8 mouse cellular contexts compared by ENCODE assay signal in genomic region chr2:6871281-6872130, GRCm38 (mm10).
DNase-seq lines count a peak whose midpoint lies in the region; ATAC-seq and TF ChIP-seq lines count a peak whose summit lies in the region.

No protein-coding gene starts in this region.

- peak in 1 of 2 experiments; percentile 46 for DNase-seq in left cerebral cortex, adult 2 months (ENCODE audit: extremely low spot score in 1 of 2, low spot score in 2 of 2)
- DNase-seq in left cerebral cortex, postnatal 14 days (ENCODE audit: low spot score in 2 of 2): no peak
- peak; percentile 9 for DNase-seq in WW6 (ENCODE audit: low read depth, low spot score)
- DNase-seq in forebrain, embryonic 10.5 days (ENCODE audit: extremely low spot score, low spot score): peak; percentile 46
- no peak for DNase-seq in limb, embryonic 10.5 days (ENCODE audit: low spot score)
- DNase-seq in midbrain, postnatal 0 days (ENCODE audit: low spot score): no peak
- no peak for DNase-seq in c-Kit-positive CD71-positive TER-119-positive erythroid progenitor cells, embryonic 14.5 days (ENCODE audit: low spot score)
- DNase-seq in spleen, postnatal 4 days (ENCODE audit: low spot score in 2 of 2): no peak

- H3K27ac ChIP-seq in left cerebral cortex, adult 2 months: peak overlapping the region; percentile 97
- peak overlapping the region; percentile 96 for H3K27ac ChIP-seq in forebrain, embryonic 10.5 days
- H3K27ac ChIP-seq in limb, embryonic 10.5 days: peak overlapping the region; percentile 87
- peak overlapping the region; percentile 92 for H3K27ac ChIP-seq in midbrain, postnatal 0 days (ENCODE audit: low read depth, low read length)

- 3% methylated on average over 39 of the region's 40 CpGs for WGBS in forebrain, embryonic 10.5 days
- 7% methylated on average over 22 of the region's 40 CpGs for WGBS in limb, embryonic 10.5 days
- 2% methylated on average over 34 of the region's 40 CpGs for WGBS in midbrain, postnatal 0 days

- no peak for TF ChIP-seq CTCF in left cerebral cortex, adult 2 months (IDR thresholded peaks at IDR 0.05)
- TF ChIP-seq CTCF in midbrain, postnatal 0 days (IDR thresholded peaks at IDR 0.05): no peak

- H3K27me3 ChIP-seq in forebrain, embryonic 10.5 days (ENCODE audit: poor library complexity, severe bottlenecking): peaks cover 18% of the 10 kb centered on the region
- H3K27me3 ChIP-seq in limb, embryonic 10.5 days (ENCODE audit: low read depth, poor library complexity, severe bottlenecking): peaks cover 50% of the 10 kb centered on the region
- no peaks in the 10 kb centered on the region for H3K27me3 ChIP-seq in midbrain, postnatal 0 days (ENCODE audit: insufficient read depth, low read length)

- intact Hi-C loops in left cerebral cortex, adult 2 months (cut with DNase I): loop anchor here (5.0 to 10.0 kb wide), 2 partner anchors 147 to 211 kb away; no protein-coding TSS in a partner anchor
- intact Hi-C loops in left cerebral cortex, postnatal 14 days (cut with DNase I): loop anchor here (5.0 kb wide), 1 partner anchor 149 kb away; no protein-coding TSS in a partner anchor

- peaks cover 91% of the 10 kb centered on the region for H3K4me1 ChIP-seq in forebrain, embryonic 10.5 days
- H3K4me1 ChIP-seq in limb, embryonic 10.5 days: peaks cover 28% of the 10 kb centered on the region
- peaks cover 6% of the 10 kb centered on the region; the same call in 1 of the 2 replicates for H3K4me1 ChIP-seq in midbrain, postnatal 0 days (ENCODE audit: insufficient read depth, low read length)

- no peak; the same call in 1 of the 2 replicates for ATAC-seq in midbrain, postnatal 0 days (ENCODE audit: low FRiP score)

- H3K36me3 ChIP-seq in forebrain, embryonic 10.5 days (replicated peaks): no peaks in the 10 kb centered on the region
- no peaks in the 10 kb centered on the region for H3K36me3 ChIP-seq in limb, embryonic 10.5 days
- no peaks in the 10 kb centered on the region for H3K36me3 ChIP-seq in midbrain, postnatal 0 days (ENCODE audit: insufficient read depth, low read length)

- peak overlapping the region; percentile 95 for H3K9ac ChIP-seq in midbrain, postnatal 0 days (replicated peaks; ENCODE audit: low read length, poor library complexity, severe bottlenecking)

- peak overlapping the region; percentile 96 for H3K4me2 ChIP-seq in midbrain, postnatal 0 days (ENCODE audit: low read depth, low read length, poor library complexity, severe bottlenecking)

- H3K9me3 ChIP-seq in forebrain, embryonic 10.5 days: no peaks in the 10 kb centered on the region
- H3K9me3 ChIP-seq in limb, embryonic 10.5 days (replicated peaks): no peaks in the 10 kb centered on the region
- H3K9me3 ChIP-seq in midbrain, postnatal 0 days (ENCODE audit: low read length): no peaks in the 10 kb centered on the region

- peak overlapping the region; percentile 78 for H3K4me3 ChIP-seq in left cerebral cortex, adult 2 months
- H3K4me3 ChIP-seq in forebrain, embryonic 10.5 days: peak overlapping the region; percentile 83
- H3K4me3 ChIP-seq in limb, embryonic 10.5 days: peak overlapping the region; percentile 80
- peak overlapping the region; percentile 96 for H3K4me3 ChIP-seq in midbrain, postnatal 0 days (ENCODE audit: low read depth, low read length)

Comparison
In these comparisons a context has a peak if more than half of its experiments do, and no peak if none do; other contexts are left out.
1. DNase-seq: peak in WW6 (single experiment) and forebrain, embryonic 10.5 days (single experiment); none in left cerebral cortex, postnatal 14 days (0 of 2), limb, embryonic 10.5 days (single experiment), midbrain, postnatal 0 days (single experiment), c-Kit-positive CD71-positive TER-119-positive erythroid progenitor cells, embryonic 14.5 days (single experiment) and spleen, postnatal 4 days (0 of 2).
2. Peak in every context shown above with its lines, with median percentiles within 50 percentile points of each other: H3K27ac ChIP-seq and H3K4me3 ChIP-seq.